Mouse (Mus musculus): ENCODE measurements around the gene Sp110.
A peak's percentile ranks its signal among the peaks of the same experiment; 100 is the strongest.
"Not testable (repeated sequence)": the region's sequence is repeated elsewhere in the genome, so short reads cannot be mapped to it uniquely, and the experiment has no call there.

The Sp110 gene

DNA sequence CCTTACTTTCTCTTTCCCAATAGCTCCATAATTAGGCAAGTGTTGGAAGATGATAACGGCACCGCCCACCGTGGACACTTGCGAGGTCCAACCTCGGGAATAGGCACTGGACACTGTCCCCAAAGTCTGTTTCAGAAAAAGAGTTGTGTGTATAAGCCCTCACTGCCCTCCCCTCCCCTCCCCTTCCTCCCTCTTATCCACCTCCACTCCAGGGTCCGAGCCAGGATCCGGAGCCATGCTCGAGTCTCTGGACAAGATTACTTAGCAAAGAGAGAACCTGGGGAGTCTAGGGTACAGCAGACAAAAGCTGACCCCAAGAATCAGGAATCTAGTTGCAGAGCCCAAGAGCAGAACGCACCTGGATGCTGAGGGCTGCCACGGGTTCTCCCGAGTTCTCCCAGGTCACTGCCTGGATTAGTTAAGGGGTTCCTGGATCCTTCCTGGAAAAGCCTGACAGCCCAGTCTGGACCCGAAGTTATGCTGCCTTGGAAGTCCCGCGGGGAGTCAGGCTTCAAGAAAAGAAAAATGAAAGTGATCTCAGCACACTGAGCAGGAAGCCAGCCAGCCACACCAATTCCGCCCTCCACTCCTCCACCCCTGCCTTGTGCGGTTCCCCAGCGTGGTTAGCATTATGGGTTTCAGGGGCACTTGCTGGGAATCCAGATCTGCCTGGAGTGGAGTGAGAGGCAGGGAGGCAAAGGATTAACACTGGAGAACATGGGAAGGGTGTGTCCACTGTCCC, at the start of gene Sp110:
TSS of gene Sp110 (minus strand) at position 547 of the 742 bp plus-strand sequence.
- not testable (repeated sequence) for DNase-seq

DNA sequence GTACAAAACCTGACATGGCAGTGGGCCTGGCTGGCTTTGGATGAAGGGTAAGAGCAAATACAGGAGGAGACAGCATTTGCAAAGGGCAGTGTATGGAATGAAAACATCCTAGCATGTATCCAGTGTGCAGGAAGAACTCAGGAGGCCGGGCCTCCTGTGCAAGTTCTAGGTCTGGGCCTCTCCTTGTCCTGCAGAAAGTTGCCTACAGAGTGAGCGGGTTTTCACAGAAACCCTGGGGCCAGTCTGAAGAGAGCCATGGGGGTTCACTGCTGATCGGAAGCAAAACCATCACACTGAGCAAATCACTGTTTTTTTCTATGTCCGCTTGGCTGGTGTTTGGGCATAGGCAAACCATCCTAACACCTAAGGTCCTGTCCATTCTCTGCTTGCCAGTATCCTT, 39.5 kb upstream of the Sp110 start:
- not testable (repeated sequence) for DNase-seq

DNA sequence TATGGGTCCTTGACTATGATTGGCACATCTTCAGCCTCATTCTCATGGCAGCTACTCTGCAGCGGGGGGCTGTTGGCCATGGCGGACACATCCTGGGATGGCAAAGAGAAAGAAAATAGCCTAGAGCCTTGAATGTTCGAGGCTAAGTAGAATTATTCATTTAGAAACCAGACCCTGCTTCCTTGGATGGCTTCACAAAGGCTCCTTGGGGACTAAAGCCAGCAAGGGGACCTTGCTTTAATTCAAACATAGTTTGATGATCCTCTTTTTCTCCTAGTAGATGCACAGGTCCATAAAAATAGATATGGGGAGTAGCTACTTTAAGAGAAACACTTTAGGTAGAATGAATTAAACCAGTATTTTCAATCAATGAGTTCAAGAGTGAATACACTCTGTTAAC, 38.3 kb upstream of the Sp110 start:
- DNase-seq = not testable (repeated sequence)

DNA sequence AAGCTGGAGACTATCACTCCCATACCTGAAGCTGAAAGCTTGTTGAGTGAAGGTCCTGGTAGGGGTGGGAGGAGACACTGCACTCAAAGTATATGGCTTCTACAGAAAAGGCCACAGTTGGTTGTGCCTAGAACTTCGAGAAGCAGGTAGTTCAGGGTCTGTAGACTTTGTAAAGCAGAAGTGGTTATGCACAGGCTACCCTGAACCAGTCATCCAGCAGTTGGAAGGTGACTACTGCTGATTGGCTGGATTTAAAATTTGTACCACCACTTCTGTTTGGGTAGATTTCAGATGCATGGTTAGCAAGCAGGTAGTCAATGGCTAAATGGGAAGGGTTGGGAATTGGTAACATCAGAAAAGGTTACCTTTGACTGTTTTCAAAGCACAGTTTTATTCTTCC, 20.1 kb upstream of the Sp110 start:
- not testable (repeated sequence) for DNase-seq

DNA sequence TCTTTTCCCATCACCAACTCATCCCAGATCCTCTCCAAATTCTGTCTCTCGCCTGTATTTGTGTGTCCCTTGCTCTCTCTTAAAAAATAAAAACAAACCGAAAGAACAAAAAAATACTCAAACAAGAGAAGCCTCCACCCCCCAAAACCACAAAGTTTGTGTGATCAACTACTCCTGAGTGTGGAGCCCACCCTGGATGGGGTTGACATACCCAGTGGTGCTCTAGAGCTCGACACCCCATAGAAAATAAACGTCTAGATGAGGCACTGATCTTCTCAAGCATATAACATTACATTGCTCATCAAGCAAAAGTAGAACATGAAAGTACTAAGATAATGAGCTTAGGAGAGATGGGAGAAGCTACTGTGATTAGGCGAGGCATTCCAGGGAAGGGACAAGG, 18.5 kb upstream of the Sp110 start:
- DNase-seq = not testable (repeated sequence)

DNA sequence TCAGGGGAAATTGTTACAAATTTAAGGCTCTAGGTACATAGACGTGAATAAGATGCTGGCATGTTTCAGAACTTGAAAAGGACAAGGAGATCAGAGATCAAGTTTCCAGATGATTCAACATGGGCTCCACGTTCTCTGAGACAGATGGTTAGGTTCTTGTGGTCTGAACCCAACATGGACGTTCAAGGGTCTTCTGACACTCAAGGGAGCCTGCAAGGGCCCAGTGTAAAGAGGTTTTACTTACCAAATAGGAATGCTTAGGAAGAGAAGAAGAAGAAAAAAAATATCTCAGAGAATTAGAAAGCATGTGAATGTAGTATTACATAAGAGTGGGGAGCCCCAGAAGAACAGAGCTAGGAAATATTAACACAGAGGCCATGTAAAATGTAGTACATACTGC, 17.2 kb upstream of the Sp110 start:
- DNase-seq = not testable (repeated sequence)

DNA sequence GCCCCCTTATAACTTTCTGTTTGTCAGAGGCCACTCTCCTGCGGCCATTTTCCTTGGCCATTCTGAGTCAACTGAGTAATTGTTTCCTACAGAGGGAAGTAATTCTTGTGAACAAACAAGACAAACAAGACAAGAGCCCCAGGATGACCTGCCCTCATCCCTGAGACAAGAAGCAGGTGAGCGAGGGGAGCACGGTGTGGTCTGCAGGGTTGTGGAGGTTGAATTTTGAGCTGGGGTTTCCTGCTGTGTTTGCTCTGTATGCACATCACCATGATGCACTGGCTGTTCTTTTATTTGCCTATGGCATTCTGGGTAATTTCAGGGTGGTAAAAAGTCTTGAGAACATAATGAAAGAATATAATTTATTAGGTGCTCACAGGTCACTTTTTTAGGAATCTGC, 16.5 kb upstream of the Sp110 start:
- not testable (repeated sequence) for DNase-seq

DNA sequence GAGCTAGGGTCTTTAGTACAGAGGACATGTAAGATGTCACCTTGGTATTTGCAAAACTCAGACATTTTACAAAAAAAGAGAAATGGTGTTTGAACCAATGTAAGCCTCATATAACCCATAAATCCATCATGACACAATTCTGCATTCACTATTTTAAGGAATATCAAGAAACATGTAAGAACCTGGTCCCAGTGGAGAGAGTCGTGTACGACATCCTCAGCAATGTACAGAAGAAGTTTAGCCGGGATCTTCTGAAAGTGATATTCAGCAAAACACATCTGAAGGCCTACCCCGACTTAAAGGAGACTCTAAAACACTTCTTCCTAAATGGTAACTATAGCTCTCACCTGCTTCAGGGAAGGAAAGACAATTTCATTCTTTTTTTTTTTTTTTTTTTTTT, 12.0 kb upstream of the Sp110 start:
- not testable (repeated sequence) for DNase-seq

DNA sequence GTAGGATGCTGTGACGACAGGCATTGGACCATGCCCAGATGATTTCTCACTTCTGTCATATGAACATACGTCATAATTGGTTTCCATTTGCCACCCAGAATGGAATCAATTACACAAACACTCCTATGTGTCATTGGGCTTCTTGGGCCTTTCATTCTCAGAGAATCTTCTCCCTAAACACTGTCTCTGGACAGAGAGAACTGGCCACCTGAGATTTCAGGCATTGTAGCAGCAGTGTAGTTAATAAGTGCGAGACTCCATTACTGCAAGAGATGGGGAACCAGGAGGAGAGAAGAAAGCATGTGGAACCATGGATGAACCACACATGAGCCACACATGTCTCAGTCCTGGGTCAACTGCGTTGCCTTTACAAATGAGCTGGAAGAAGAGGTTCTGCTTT, 9.7 kb upstream of the Sp110 start:
- not testable (repeated sequence) for DNase-seq

DNA sequence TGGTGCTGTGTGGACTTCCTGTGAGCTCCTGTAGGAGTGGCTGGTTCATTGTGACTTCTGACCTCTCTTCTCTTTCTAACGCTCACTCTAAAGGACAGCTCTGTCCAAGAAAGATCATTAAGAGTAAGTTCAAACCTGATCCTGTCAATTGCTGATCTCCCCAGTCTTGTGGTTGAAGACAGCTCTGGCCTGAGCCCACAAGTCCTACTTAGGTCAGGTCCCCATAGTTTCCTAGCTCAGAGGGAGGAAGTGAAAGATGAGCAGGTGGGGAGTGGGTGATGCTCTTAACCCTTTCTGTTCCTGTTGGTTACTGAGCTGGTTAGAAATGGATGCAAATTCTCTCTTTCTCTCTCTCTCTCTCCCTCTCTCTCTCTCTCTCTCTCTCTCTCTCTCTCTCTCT, 5.7 kb upstream of the Sp110 start:
- DNase-seq = not testable (repeated sequence)

DNA sequence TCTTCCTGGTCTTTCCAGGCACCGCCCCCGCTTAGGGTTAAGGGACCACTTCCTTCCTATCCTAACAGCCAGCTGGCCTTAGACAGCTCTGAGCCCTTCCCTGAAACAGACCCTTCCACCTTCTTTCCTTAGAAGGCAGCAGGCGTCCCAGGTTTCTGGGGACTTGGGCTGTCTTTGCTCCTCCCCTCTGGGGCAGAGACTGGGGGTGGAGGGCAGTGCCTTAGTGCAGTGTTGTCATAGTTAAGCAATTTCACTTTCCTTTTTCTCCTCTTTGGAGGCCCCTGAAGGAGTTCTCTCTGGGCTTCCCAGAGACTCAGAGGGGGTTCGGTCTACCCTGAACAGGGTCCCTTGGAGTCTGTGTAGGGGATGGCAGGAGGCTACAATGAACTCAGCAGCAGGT, 2.2 kb upstream of the Sp110 start:
- peak; percentile 36 for DNase-seq

DNA sequence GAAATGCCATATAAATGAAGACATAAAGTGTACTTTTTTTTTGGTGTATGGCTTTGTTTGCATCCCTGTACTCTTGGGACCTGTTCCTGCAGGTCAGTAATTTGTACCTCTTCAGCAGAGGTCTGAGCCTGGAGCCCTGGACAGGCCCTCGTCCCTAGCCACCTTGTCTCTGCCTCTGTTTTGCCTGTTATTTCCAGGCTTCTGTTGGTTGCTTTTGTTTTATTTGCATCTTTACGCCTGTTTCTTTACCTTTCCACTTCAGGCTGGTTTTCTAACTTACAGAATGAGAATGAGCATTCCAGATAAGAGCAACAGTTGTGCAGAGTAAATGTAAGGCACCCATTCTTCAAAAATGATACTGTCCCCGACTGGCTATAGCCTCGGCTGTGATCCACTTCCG, 1.5 kb upstream of the Sp110 start, which contains the start of gene Sp140:
TSS of gene Sp140 (plus strand) at position 301 of the 400 bp plus-strand sequence.
- DNase-seq = not testable (repeated sequence)

DNA sequence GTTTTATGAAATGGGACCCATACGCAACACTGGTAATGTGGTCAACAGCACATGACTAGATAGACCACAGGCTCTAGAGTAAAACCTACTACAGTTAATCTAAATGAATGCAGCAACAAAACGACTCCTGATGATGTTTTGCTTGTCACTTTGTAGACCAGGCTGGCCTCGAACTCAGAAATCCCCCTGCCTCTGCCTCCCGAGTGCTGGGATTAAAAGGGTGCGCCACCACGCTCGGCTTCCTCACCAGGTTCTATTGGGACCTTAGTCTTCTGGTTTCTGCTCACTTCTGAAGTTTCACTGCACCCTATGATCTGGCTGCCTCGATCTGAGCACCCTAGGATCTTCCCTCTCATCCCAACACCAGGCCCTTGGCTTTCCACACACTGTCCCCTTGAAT, 6.1 kb downstream of the Sp110 start:
- not testable (repeated sequence) for DNase-seq

DNA sequence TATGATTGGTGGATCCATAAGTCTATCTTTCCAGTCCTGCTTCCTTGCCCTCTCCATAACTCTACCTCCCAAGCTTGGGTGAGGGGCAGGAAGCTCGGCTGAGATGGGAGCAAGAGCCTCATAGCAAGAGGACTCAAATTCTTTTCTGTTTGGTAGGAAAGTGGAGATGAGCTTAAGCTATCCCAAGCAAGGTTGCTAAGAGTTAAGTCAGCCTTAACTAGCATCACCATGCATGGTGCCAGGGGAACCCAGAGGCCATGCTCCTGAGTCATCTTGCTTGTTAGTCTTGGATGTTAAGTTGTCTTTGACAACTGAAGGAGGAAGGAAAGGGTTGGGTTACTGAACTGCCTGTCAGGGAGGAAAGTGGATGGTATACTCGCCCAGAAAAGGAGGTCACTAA, 9.9 kb downstream of the Sp110 start:
- not testable (repeated sequence) for DNase-seq

DNA sequence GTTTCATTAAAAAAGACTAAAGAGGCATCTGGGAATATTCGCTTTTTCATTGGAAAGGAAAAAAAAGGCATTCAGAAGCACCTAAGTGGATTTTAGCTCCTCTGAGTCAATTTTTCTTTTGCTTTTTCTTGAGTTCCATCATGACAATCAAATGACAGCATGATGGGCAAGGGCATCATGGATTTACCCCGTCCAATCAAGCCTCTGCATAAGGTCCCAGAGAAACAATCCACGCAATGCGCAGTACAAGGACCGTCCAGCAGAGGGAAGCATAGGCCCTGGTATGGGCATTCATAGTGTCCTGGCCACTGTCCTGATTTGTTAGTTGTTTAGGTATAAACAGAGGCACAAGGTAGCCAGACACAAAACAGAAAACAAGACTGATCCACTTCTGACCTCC, 17.1 kb downstream of the Sp110 start:
- DNase-seq = peak; percentile 35

DNA sequence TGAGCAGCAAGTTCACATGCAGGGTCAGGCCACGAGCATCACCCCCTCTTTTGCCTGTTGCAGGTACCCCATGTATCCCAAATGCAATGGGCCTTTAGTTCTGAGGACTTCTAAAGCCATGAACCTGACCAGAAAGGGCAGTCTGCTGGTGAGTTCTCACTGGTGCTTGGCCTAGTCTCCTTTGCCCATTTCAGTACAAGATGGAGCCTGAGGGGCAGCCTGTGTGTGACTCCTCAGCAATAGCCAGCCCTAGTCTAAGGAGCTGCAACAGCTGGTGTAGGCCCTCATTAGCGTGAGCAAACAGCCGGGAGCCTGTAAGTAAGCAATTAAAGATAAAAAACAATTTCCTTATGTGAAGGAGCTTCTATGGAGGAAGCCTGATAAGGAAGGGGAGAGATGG, 18.0 kb downstream of the Sp110 start:
- DNase-seq = not testable (repeated sequence)

DNA sequence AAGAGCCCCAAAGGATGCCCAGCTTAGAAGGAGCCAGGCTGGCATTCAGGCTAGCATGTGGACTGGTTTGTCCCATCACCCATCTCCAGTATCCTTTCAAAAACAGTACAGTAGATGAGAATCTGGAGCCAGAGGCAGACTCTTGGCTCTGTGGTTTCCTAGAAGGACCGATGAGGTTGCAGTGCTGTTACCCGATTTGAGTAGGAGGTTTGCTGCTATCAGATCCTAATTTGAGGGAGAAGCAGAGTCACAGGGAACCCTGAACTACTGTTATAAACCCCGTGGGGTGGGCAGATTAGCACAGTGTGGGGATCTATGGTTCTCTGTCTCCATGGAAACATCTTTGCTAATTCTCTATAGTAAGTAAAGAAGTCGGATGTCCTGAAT, 18.5 kb downstream of the Sp110 start:
- not testable (repeated sequence) for DNase-seq

DNA sequence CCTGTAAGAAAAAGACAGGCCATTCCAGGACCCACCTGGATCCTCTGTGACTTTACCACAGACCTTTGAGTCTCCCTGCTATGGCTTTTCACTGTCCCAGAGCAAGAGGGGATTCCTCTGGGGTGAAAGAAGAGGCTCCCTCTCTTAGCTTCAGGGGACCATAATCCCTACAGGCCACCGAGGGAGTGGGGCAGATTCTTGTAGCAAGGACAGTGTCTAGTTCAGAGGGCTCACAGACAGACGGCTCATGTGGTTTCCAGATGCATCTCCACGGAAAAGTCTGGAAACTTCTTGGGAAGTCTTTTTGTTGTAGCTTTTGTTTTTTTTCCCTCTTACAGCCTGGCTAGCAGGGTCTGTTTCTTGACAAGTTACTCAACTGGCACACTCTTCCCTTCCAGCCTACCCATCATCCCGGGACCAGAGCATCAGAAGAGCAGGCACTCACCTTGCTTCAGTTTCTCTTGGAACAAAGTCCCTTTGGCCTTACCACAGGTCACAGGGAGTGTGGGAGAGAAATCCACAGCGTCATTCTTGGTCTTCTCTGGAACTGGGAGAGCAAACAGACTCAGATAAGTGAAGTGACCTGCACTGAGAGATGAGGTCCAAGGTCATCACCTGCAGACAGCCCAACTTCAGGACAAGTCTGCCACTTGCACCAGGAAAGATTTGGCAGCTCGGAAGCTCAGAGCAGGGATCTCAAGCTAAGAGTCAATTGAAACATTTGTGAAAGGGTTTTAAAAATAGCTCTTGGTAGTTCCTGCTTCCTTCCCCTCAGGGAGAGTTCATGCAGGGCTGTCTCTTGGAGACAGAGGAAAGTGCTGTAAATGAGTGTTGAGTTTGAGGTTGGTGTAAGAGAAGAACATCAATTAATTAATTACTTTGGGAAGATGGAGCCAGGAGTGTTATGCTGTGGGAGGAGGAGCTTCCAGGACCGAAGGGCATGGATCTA, 19.1 kb downstream of the Sp110 start:
- DNase-seq = not testable (repeated sequence)

DNA sequence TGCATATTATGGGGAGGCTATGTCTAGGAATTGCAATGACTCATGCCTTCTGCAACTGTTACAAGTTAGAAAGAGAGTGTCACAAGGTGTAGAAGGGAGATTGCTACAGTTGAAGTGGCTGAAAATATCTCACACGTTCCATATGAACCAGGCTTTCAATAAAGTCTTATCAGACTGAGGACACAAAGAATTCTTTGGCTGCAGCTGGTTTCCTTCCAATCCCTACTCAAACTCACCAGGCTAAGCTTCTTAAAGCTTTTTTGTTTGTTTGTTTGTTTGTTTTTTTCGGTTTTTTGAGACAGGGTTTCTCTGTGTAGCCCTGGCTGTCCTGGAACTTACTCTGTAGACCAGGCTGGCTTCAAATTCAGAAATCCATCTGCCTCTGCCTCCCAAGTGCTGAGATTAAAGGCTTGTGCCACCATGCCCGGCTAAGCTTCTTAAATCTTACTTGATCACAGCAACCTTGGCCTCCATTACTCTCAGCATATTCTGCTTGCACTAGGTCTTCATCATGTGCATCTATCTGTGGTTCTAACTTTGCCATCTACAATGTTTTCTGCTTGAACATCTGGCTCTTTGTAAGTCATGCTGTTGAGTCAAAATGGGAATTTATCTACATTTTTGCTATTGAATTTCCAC, 20.1 kb downstream of the Sp110 start:
- not testable (repeated sequence) for DNase-seq

DNA sequence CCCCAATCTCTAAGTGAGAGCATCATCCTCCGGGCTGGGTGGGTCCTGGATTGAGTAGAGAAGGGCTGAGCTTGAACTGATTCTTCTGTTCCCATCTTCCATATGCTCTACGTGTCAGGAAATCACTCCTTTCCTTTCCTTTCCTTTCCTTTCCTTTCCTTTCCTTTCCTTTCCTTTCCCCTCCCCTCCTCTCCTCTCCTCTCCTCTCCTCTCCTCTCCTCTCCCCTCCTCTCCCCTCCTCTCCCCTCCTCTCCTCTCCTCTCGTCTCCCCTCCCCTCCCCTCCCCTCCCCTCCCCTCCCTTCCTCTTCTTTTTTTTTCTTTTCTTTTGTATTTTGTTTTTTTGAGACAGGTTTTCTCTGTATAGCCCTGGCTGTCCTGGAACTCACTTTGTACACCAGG, 23.2 kb downstream of the Sp110 start, which contains the start of gene G530012D18Rik:
TSS of gene G530012D18Rik (plus strand) at position 301 of the 400 bp plus-strand sequence.
- not testable (repeated sequence) for DNase-seq

DNA sequence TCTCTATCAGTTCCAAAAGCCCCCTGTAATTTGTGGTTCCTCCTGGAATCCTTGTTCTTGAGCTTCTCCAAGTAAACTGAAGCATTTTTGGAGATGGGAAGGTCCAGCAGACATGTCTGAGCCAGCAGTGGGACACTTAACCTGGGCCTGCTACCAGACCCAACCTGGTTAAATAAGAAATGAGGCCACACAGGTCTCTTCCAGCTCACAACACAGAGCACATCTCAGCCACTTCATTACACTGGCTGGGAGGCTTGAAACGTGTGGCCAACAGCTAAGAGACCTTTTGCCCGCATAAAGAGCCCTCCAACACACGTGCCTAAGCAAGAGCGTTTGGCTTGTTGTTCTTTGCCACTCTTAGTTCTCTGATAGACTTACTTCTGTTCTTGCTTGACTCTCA, 25.1 kb downstream of the Sp110 start:
- DNase-seq = not testable (repeated sequence)

DNA sequence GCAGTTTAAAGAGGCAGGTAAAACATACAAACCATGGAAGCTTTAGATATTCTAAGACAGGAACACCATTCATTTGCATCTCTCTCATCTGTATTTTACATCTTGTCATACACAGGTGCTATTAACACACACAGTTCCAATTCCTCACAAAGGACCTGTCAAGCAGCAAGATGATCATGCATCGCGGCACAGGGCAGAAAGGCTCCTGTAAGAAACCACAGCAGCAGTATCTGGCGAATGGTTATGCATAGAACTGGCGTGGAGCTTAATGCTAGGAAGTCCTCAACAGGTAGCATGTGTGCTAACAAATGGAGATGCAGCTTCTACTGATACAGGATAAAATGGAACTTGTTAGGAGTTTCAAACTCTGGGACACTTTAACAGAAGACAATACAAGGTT, 43.4 kb downstream of the Sp110 start:
- DNase-seq = not testable (repeated sequence)

DNA sequence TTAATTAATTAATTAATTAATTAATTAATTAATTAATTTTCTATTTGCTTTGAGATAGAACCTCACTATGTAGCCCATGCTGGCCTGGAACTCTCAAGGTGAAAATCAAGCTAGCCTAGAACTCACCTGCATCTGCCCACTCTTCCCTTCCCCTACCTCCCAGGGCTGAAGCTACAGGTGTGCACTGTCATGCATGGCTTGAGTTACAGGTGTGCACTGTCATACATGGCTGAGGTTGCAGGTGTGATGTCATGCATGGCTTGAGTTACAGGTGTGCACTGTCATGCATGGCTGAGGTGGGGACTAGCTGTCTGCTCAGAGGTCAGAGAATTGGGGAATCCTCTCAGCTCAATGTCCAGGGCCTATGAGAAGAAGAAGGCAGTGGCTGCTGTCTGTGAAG, 52.2 kb downstream of the Sp110 start:
- DNase-seq = not testable (repeated sequence)
